Mouse (Mus musculus) thymus, postnatal 36 days (tissue): ENCODE measurements around the gene Polr2e.

Experiments
- DNase-seq, 2 experiments: peaks; one replicate each; pipeline ENCODE4 v3.0.0; 2022; ENCODE audit warnings: mixed read lengths in 2 of 2

Polr2e gene

GRCm38 (mm10) chr10:80016511-80016910, 23.1 kb downstream of the Polr2e start, which contains the start of gene Arhgap45:
Gene Arhgap45 (plus strand): TSS chr10:80016653.
- peak; percentile 84 to 93 for DNase-seq

- peak in 1 of 2 experiments; percentile 43 for DNase-seq
Measured at GRCm38 (mm10) chr10:80015583-80015982, 24.0 kb downstream of the Polr2e start.

- peak; percentile 62 to 72 for DNase-seq
Measured at GRCm38 (mm10) chr10:80014484-80015290, 24.9 kb downstream of the Polr2e start.

GRCm38 (mm10) chr10:80013609-80014008, 26.0 kb downstream of the Polr2e start:
- DNase-seq, result no peak

- DNase-seq, result no peak
Measured at GRCm38 (mm10) chr10:80011740-80012139, 27.9 kb downstream of the Polr2e start.

- no peak for DNase-seq
Measured at GRCm38 (mm10) chr10:80004233-80004705, 35.3 kb downstream of the Polr2e start.

GRCm38 (mm10) chr10:80003374-80004232, 36.0 kb downstream of the Polr2e start:
- no peak for DNase-seq

GRCm38 (mm10) chr10:80002829-80003228, 36.8 kb downstream of the Polr2e start:
- no peak for DNase-seq

GRCm38 (mm10) chr10:80001945-80002344, 37.6 kb downstream of the Polr2e start:
- DNase-seq, result no peak

GRCm38 (mm10) chr10:79997819-79998218, 41.8 kb downstream of the Polr2e start:
- DNase-seq, result no peak

GRCm38 (mm10) chr10:79997034-79997760, 42.4 kb downstream of the Polr2e start:
- peak; percentile 74 to 80 for DNase-seq

- DNase-seq, result peak; percentile 97 to 99
Measured at GRCm38 (mm10) chr10:79996272-79997033, 43.1 kb downstream of the Polr2e start, which contains the start of gene Abca7. Gene Abca7 (plus strand): TSS chr10:79996494.

- no peak for DNase-seq
Measured at GRCm38 (mm10) chr10:79995636-79996035, 44.0 kb downstream of the Polr2e start.

- DNase-seq, result no peak
Measured at GRCm38 (mm10) chr10:79994397-79995115, 45.0 kb downstream of the Polr2e start.

GRCm38 (mm10) chr10:79991548-79991947, 48.0 kb downstream of the Polr2e start:
- no peak for DNase-seq

GRCm38 (mm10) chr10:79991099-79991498, 48.5 kb downstream of the Polr2e start:
- no peak for DNase-seq

- no peak for DNase-seq
Measured at GRCm38 (mm10) chr10:79989870-79990269, 49.7 kb downstream of the Polr2e start.

- DNase-seq, result no peak
Measured at GRCm38 (mm10) chr10:79989272-79989786, 50.3 kb downstream of the Polr2e start.

GRCm38 (mm10) chr10:79988506-79989271, 50.9 kb downstream of the Polr2e start, which contains the start of gene Cnn2:
Gene Cnn2 (plus strand): TSS chr10:79988584.
- peak; percentile 71 to 79 for DNase-seq
